Mouse (Mus musculus) CH12.LX (cell line): ENCODE data around the gene Tmem178b.

Experiments used
- CTCF ChIP-seq, 2 experiments: IDR thresholded peaks in 1 of 2; conservative IDR thresholded peaks in 1 of 2; 2 replicates each; pipeline ENCODE4 v1.5.1; 2011 to 2012; ENCODE audit warnings: low read depth in 2 of 2, low read length in 2 of 2, improper control_type of control experiment in 1 of 2, inconsistent platforms in 1 of 2, mild to moderate bottlenecking in 1 of 2, moderate library complexity in 1 of 2
- HCFC1 ChIP-seq: IDR thresholded peaks from 2 replicates; pipeline ENCODE4 v1.6.1; 2012; ENCODE audit warnings: low read depth, mild to moderate bottlenecking, inconsistent platforms, low read length, improper control_type of control experiment
- MXI1 ChIP-seq: IDR thresholded peaks from 2 replicates; pipeline ENCODE4 v1.6.1; 2011; ENCODE audit warnings: mild to moderate bottlenecking, low read depth, low read length, improper control_type of control experiment
- NELFE ChIP-seq: IDR thresholded peaks from 2 replicates; pipeline ENCODE4 v1.6.1; 2011; ENCODE audit warnings: low read depth, low read length, improper control_type of control experiment
- POLR2A ChIP-seq: IDR thresholded peaks from 2 replicates; pipeline ENCODE4 v1.6.1; 2011; ENCODE audit warnings: low read depth, mild to moderate bottlenecking, improper control_type of control experiment, low read length

- TF ChIP-seq CTCF (conservative IDR thresholded peaks at IDR 0.05 in 1 of 2, IDR thresholded peaks at IDR 0.05 in 1 of 2; ENCODE audit: low read depth in 2 of 2, low read length in 2 of 2), result no peak
- no peak for TF ChIP-seq HCFC1
- no peak for TF ChIP-seq POLR2A
- TF ChIP-seq MXI1, result no peak
- TF ChIP-seq NELFE, result no peak
Measured at GRCm38 (mm10) chr6:39955211-39955610, 82.1 kb downstream of the Tmem178b start.
